Mouse (Mus musculus): ENCODE data around the gene Emid1. TPM values are rescaled to one million over a fixed set of nuclear protein-coding genes. Genes with fewer than 3 reads are reported as not detected.

Emid1 gene
- polyA plus RNA-seq, 1 experiment from 2014 or later = 178 TPM

- no peak overlapping the region for H3K27ac ChIP-seq (ENCODE audit: low read depth, low read length)
- H3K9me3 ChIP-seq (ENCODE audit: control insufficient read depth, low read length) = no peaks in the 10 kb centered on the region
- H3K4me1 ChIP-seq (ENCODE audit: control insufficient read depth, insufficient read depth, low read length) = peaks cover 7% of the 10 kb centered on the region
- H3K27me3 ChIP-seq (ENCODE audit: control insufficient read depth, insufficient read depth, low read length) = no peaks in the 10 kb centered on the region
- H3K9ac ChIP-seq (ENCODE audit: low read depth, low read length) = no peak overlapping the region
- H3K4me2 ChIP-seq (replicated peaks; ENCODE audit: low read depth, low read length) = no peak overlapping the region
- no peak overlapping the region for H3K4me3 ChIP-seq (ENCODE audit: low read length)
- peaks cover 5% of the 10 kb centered on the region; the same call in 1 of the 2 replicates for H3K36me3 ChIP-seq (ENCODE audit: control insufficient read depth, insufficient read depth, low read length)
- 92% methylated on average over 4 of the region's 4 CpGs for WGBS
- ATAC-seq (ENCODE audit: low FRiP score, low TSS enrichment) = no peak
Observed at GRCm38 (mm10) chr11:5188170-5188569, 36.1 kb upstream of the Emid1 start.

GRCm38 (mm10) chr11:5184832-5185231 is 32.8 kb upstream of the Emid1 start:
- H3K27me3 ChIP-seq (ENCODE audit: control insufficient read depth, insufficient read depth, low read length) = no peaks in the 10 kb centered on the region
- no peak overlapping the region for H3K4me2 ChIP-seq (replicated peaks; ENCODE audit: low read depth, low read length)
- ATAC-seq (ENCODE audit: low FRiP score, low TSS enrichment) = no peak

GRCm38 (mm10) chr11:5184250-5184649 is 32.2 kb upstream of the Emid1 start:
- Histone ChIP-seq H3K4me3 (ENCODE audit: low read length) (no peak overlapping the region), H3K9me3 (ENCODE audit: control insufficient read depth, low read length) (no peaks in the 10 kb centered on the region), H3K4me1 (ENCODE audit: control insufficient read depth, insufficient read depth, low read length) (peaks cover 7% of the 10 kb centered on the region), H3K27ac (ENCODE audit: low read depth, low read length) (0 out of 2 replicates have a peak overlapping the region, but pooled peaks have one; percentile 26), H3K36me3 (ENCODE audit: control insufficient read depth, insufficient read depth, low read length) (no peaks in the 10 kb centered on the region), H3K4me2 (replicated peaks; ENCODE audit: low read depth, low read length) (no peak overlapping the region), H3K9ac (ENCODE audit: low read depth, low read length) (no peak overlapping the region), H3K27me3 (ENCODE audit: control insufficient read depth, insufficient read depth, low read length) (no peaks in the 10 kb centered on the region)
- ATAC-seq (ENCODE audit: low FRiP score, low TSS enrichment) = peak; percentile 28; the same call in 1 of the 2 replicates
- WGBS = 31% methylated on average over 9 of the region's 9 CpGs

More at GRCm38 (mm10) chr11:5184832-5185231, 32.8 kb upstream of the Emid1 start:
- 95% methylated on average over 9 of the region's 9 CpGs for WGBS
- H3K27ac ChIP-seq (ENCODE audit: low read depth, low read length) = no peak overlapping the region; the same call in 1 of the 2 replicates
- no peaks in the 10 kb centered on the region for H3K9me3 ChIP-seq (ENCODE audit: control insufficient read depth, low read length)
- H3K9ac ChIP-seq (ENCODE audit: low read depth, low read length) = no peak overlapping the region
- no peaks in the 10 kb centered on the region for H3K36me3 ChIP-seq (ENCODE audit: control insufficient read depth, insufficient read depth, low read length)
- H3K4me1 ChIP-seq (ENCODE audit: control insufficient read depth, insufficient read depth, low read length) = peaks cover 7% of the 10 kb centered on the region
- no peak overlapping the region for H3K4me3 ChIP-seq (ENCODE audit: low read length)

GRCm38 (mm10) chr11:5182870-5183269 is 30.8 kb upstream of the Emid1 start:
- no peaks in the 10 kb centered on the region for H3K9me3 ChIP-seq (ENCODE audit: control insufficient read depth, low read length)
- no peak overlapping the region for H3K27ac ChIP-seq (ENCODE audit: low read depth, low read length)
- no peak overlapping the region for H3K9ac ChIP-seq (ENCODE audit: low read depth, low read length)
- no peak overlapping the region for H3K4me3 ChIP-seq (ENCODE audit: low read length)
- H3K4me2 ChIP-seq (replicated peaks; ENCODE audit: low read depth, low read length) = no peak overlapping the region
- peaks cover 7% of the 10 kb centered on the region for H3K4me1 ChIP-seq (ENCODE audit: control insufficient read depth, insufficient read depth, low read length)
- 67% methylated on average over 4 of the region's 4 CpGs for WGBS
- no peaks in the 10 kb centered on the region for H3K36me3 ChIP-seq (ENCODE audit: control insufficient read depth, insufficient read depth, low read length)
- no peaks in the 10 kb centered on the region for H3K27me3 ChIP-seq (ENCODE audit: control insufficient read depth, insufficient read depth, low read length)
- ATAC-seq (ENCODE audit: low FRiP score, low TSS enrichment) = no peak

DNA sequence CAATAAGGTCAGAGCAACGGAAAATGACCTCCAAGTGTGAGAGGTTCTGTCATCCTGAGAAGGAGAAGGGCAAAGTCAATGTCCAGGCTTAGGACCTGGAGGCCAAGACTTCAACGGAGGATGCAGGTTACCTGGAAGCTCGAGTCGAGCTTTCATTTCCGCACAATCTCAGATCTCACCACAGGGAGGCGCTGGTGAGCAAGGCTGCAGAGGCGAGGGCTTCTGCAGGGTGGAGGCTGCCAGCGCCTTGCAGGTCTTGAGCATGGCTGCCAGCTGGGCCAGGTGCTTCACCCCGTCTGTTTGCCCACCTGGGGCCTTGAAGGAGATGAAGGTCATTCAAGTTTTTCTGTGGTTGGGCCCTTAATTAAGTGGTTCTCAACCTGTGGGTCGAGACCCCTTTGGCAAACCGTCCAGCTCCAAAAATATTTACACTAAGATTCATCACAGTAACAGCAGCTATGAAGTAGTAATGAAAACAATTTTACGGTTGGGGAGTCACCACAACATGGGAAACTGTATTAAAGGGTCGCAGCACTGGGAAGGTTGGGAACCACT is 29.9 kb upstream of the Emid1 start:
- WGBS = 13% methylated on average over 13 of the region's 13 CpGs
- Histone ChIP-seq H3K27ac (ENCODE audit: low read depth, low read length) (peak overlapping the region; percentile 17; the same call in 1 of the 2 replicates), H3K27me3 (ENCODE audit: control insufficient read depth, insufficient read depth, low read length) (no peaks in the 10 kb centered on the region), H3K4me2 (replicated peaks; ENCODE audit: low read depth, low read length) (no peak overlapping the region), H3K4me1 (ENCODE audit: control insufficient read depth, insufficient read depth, low read length) (peaks cover 7% of the 10 kb centered on the region), H3K9me3 (ENCODE audit: control insufficient read depth, low read length) (no peaks in the 10 kb centered on the region), H3K4me3 (ENCODE audit: low read length) (no peak overlapping the region), H3K36me3 (ENCODE audit: control insufficient read depth, insufficient read depth, low read length) (no peaks in the 10 kb centered on the region), H3K9ac (ENCODE audit: low read depth, low read length) (no peak overlapping the region)
- no peak for ATAC-seq (ENCODE audit: low FRiP score, low TSS enrichment)

- no peaks in the 10 kb centered on the region for H3K27me3 ChIP-seq (ENCODE audit: control insufficient read depth, insufficient read depth, low read length)
- no peaks in the 10 kb centered on the region for H3K9me3 ChIP-seq (ENCODE audit: control insufficient read depth, low read length)
- H3K4me3 ChIP-seq (ENCODE audit: low read length) = no peak overlapping the region
- 36% methylated on average over 8 of the region's 8 CpGs for WGBS
- peaks cover 6% of the 10 kb centered on the region for H3K4me1 ChIP-seq (ENCODE audit: control insufficient read depth, insufficient read depth, low read length)
- H3K27ac ChIP-seq (ENCODE audit: low read depth, low read length) = no peak overlapping the region
- ATAC-seq (ENCODE audit: low FRiP score, low TSS enrichment) = no peak
- H3K9ac ChIP-seq (ENCODE audit: low read depth, low read length) = no peak overlapping the region
- no peaks in the 10 kb centered on the region for H3K36me3 ChIP-seq (ENCODE audit: control insufficient read depth, insufficient read depth, low read length)
- no peak overlapping the region for H3K4me2 ChIP-seq (replicated peaks; ENCODE audit: low read depth, low read length)
Observed at GRCm38 (mm10) chr11:5179391-5179790, 27.3 kb upstream of the Emid1 start.

DNA sequence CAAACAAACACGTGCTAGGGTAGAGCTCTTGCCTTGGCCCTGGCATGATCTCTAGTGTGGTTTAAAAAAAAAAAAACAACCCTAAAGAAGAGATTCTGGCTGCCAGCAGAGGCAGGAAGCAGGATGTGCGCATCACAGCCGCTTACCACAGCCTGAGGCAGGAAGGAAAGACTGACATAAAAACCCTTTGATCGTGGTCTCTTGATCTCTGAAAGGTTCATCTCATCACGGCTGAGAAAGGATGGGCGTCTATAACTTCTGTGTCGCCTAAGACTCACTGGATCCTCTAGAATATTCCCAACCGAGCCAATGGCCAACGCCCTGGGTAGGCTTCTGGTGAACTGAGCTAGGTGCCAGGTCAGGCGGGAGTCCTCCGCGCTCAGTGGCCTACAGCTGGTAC is 25.1 kb upstream of the Emid1 start:
- Histone ChIP-seq H3K27ac (ENCODE audit: low read depth, low read length) (no peak overlapping the region), H3K4me2 (replicated peaks; ENCODE audit: low read depth, low read length) (no peak overlapping the region), H3K4me1 (ENCODE audit: control insufficient read depth, insufficient read depth, low read length) (0 out of 2 replicates have a peak, but pooled peaks cover 4% of the 10 kb centered on the region), H3K27me3 (ENCODE audit: control insufficient read depth, insufficient read depth, low read length) (no peaks in the 10 kb centered on the region), H3K9ac (ENCODE audit: low read depth, low read length) (no peak overlapping the region), H3K36me3 (ENCODE audit: control insufficient read depth, insufficient read depth, low read length) (no peaks in the 10 kb centered on the region), H3K9me3 (ENCODE audit: control insufficient read depth, low read length) (no peaks in the 10 kb centered on the region), H3K4me3 (ENCODE audit: low read length) (no peak overlapping the region)
- 64% methylated on average over 12 of the region's 12 CpGs for WGBS
- ATAC-seq (ENCODE audit: low FRiP score, low TSS enrichment) = no peak

DNA sequence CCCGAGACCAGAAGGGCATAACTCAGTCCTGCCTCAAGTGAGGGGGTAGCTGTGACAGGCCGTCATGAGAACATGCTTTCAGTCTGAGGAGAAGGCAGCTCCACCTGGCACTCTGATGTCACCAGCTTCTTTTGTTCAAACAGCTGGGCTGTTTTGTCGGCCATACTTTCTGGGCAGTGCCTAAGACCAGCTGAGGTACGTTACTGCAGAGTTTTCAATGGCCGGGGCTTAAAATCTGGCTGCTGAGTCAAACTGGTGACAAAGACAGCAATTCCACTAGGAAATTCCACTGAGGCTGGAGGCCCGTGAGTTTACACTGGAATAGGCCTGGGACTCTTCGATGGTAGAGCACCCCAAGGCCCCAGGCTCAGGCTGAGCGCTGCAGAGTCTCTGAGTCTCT is 24.6 kb upstream of the Emid1 start:
- 0 out of 2 replicates have a peak, but pooled peaks cover 4% of the 10 kb centered on the region for H3K4me1 ChIP-seq (ENCODE audit: control insufficient read depth, insufficient read depth, low read length)
- no peak overlapping the region for H3K4me3 ChIP-seq (ENCODE audit: low read length)
- H3K27ac ChIP-seq (ENCODE audit: low read depth, low read length) = no peak overlapping the region
- no peak overlapping the region for H3K4me2 ChIP-seq (replicated peaks; ENCODE audit: low read depth, low read length)
- no peaks in the 10 kb centered on the region for H3K27me3 ChIP-seq (ENCODE audit: control insufficient read depth, insufficient read depth, low read length)
- no peaks in the 10 kb centered on the region for H3K9me3 ChIP-seq (ENCODE audit: control insufficient read depth, low read length)
- ATAC-seq (ENCODE audit: low FRiP score, low TSS enrichment) = no peak
- no peaks in the 10 kb centered on the region for H3K36me3 ChIP-seq (ENCODE audit: control insufficient read depth, insufficient read depth, low read length)
- no peak overlapping the region for H3K9ac ChIP-seq (ENCODE audit: low read depth, low read length)
- WGBS = 74% methylated on average over 8 of the region's 8 CpGs

- Histone ChIP-seq H3K9ac (ENCODE audit: low read depth, low read length) (no peak overlapping the region), H3K27me3 (ENCODE audit: control insufficient read depth, insufficient read depth, low read length) (no peaks in the 10 kb centered on the region), H3K4me2 (replicated peaks; ENCODE audit: low read depth, low read length) (no peak overlapping the region), H3K36me3 (ENCODE audit: control insufficient read depth, insufficient read depth, low read length) (no peaks in the 10 kb centered on the region), H3K27ac (ENCODE audit: low read depth, low read length) (no peak overlapping the region), H3K4me3 (ENCODE audit: low read length) (no peak overlapping the region), H3K9me3 (ENCODE audit: control insufficient read depth, low read length) (no peaks in the 10 kb centered on the region), H3K4me1 (ENCODE audit: control insufficient read depth, insufficient read depth, low read length) (0 out of 2 replicates have a peak, but pooled peaks cover 4% of the 10 kb centered on the region)
- WGBS = 95% methylated on average over 2 of the region's 2 CpGs
- ATAC-seq (ENCODE audit: low FRiP score, low TSS enrichment) = no peak
Observed at GRCm38 (mm10) chr11:5175866-5176265, 23.8 kb upstream of the Emid1 start.

Data from kidney, embryonic 14.5 days (tissue).